Mouse (Mus musculus) cerebellum, adult 18-20 months (tissue): ENCODE results near the gene Ero1lb.
"Not testable (repeated sequence)": the region's sequence is repeated elsewhere in the genome, so short reads cannot be mapped to it uniquely, and the experiment has no call there.

Experiments used
- DNase-seq, 2 experiments: peaks; one replicate each; pipeline ENCODE4 v3.0.0; 2021

The Ero1lb gene

DNA sequence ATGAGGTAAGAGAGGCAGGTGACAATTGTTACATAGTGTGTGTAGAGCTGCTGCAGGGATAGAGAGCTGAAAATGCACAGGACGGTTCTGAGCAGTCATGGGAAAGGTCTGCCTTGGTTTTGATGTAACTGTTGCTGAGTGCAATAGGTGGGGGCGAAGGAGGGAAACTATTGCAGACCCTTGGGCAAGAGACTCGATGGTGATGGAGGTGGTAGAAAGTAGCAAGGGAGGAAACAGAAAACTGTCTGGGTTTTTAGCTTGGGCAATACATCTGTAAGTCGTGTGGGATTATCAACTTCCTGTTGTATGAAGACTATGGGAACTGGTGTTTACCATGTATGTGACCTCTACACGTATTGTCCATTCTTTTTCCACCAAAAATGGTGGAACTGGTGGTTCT is 12.5 kb downstream of the Ero1lb start:
- no peak for DNase-seq

DNA sequence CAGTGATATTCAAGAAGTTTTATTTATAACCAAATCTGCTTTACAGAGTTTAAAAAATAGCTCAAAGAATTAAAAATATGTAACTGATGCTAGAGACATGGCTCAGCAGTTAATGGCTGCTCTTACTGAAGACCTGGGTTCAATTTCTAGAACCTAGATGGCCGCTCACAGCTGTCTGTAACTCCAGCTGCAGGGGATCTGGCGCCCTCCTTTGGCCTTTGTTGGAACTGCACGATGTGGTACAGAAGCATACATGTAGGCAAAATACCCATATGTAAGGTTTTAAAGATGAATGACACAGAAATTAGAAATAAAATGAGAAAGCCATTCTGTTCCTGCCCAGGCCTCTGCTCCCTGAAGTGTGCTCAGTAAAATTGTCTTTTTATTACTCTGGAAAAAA is 23.3 kb downstream of the Ero1lb start:
- DNase-seq, result peak; percentile 25 to 32

DNA sequence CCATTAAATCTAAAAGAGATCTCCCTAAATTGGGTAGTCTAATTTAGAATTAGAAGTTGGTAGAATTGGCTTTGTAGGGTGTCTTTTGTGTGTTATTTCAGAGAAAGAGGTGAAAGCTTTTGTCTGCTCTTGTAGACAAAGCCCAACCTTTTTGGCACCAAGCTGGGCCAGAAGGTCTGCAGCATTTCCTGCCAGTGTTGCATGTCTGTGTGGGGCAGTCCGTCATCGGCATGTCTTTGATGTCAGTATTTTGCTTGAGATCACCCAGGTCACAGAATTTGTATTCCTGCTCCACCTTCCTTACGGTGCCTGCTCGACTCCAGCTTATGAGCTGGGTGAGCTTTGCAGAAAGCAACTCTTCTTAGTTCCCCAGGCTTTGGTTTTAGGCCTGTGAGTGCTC is 31.4 kb downstream of the Ero1lb start:
- not testable (repeated sequence) for DNase-seq

DNA sequence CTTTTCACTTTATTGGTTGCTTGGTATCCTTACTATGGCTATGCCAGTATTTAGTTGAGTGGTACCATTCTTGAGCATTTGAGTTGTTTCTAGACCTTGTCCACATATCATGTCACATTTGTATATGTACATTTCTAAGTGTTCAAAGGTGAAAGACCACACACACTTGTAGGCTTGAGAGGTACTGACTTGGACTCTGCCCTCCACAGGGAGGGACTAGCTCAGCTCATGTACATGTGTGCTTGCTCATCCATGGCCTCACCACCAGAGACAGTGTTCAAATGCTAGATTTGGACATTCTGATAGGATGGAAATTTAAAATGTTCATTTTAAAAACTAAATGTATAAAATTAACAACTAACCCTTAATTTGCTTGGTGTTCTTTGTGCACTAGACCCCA is 44.5 kb downstream of the Ero1lb start:
- DNase-seq, result not testable (repeated sequence)

DNA sequence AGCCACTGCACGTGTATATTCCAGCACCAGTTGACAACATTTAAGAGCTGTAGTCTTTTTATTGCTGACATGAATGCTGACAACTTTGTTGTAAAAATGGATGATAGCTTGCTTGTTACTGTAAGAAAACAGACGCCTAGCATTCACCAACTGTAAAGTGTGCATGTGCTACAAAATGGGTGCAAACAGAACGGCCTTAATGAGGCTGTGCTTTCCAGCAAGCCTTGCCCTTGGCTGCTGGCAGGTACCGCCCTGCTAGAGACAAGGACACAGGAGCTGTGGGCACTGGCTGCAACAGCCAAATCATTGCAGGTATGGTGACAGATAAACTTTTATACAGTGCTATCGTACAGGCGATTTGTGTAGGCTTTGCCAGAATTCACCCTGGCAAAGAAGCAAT is 48.4 kb downstream of the Ero1lb start:
- not testable (repeated sequence) for DNase-seq

DNA sequence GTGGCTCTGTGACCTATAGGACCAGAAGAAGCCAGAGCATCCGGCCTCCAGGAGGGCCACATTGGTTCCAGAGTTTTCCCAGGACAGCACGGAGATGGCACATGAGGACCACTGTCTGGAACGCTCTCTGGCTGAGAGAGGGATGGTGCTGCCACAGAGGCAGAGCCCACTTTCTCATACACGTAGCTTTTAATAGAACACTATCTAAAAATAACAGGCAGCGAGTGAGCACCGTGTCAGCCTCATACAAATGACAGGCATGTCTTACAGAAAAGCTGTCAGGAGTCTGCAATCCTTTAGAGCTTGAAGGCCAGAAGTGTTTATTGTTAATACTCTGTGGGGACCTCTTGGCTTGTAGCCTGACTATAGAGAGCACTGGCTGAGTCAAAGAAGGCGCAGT is 48.9 kb downstream of the Ero1lb start:
- not testable (repeated sequence) for DNase-seq

DNA sequence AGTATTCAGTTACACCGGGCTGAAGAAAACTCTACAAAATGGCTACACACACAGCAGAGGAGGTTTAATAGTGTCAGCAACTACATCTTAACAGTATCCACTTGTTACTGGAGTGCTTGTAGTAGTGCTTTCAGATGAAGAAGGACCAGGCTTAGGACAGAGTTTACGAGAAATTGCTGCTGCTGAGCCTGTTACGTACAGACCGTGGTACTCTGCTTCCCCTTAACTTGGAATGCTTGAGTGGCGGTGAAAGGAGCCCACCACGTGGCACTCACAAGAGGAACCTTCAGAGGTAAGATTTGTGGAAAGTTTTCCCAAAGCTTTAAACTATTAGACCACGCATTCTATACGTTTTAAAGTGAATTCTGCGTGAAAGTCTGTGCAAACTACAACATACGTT is 49.3 kb downstream of the Ero1lb start:
- DNase-seq, result not testable (repeated sequence)

DNA sequence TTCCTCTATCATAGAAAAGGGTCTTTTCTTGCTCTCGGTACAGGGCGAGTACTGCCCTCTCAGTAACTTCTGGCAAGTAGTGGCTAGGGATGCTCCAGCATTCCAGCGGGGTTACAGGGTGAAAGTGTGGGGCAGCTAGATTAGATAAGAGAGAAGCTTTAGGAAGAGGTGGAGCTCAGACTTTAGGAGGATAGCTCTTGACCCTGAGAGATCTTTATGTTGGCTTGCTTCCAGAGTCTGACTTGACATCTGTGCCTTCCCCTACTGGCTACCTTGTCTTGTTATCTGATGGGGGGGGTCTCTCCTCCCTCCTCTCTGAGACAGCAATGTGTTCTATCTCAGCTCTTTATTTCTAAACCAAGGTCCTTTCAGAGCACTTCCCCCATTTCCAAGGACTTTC is 50.8 kb downstream of the Ero1lb start:
- not testable (repeated sequence) for DNase-seq

DNA sequence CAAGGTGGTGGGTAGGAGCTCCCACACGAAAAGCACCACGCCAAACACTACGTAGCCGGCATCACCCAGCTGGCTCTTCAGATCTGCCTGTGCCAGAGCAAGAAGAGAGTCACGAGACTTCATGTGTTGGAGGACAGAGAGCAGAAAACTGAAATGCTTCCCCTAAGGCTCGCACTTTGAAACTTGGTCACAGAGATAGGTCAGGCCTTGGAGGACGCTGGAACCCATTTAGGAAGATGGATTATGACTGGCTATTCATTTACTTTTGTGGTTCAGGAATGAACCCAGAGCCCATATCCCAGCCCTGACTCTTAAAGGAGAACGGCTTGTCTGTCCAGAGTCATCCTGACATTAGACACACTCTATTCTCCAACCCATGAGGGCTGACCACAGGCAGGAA is 54.1 kb downstream of the Ero1lb start:
- DNase-seq, result not testable (repeated sequence)

DNA sequence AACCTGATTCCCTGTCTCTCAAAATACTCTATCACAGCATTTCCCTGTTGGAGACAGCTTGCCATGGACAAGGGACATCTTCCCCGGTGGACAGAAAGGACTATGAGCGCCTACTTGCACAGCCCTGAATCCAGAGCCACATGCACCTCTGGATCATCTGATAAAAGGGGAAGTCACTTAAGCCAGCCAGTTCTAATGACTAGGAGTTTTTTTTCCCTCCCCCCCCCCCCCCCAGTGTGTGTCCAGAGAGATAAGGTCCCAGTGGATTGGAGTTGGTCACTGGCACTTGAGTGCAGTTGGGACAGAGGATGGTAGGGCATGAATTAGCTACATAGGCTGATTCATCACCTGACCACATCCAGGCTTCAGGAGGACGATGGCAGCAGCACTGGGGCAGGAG is 60.4 kb downstream of the Ero1lb start:
- not testable (repeated sequence) for DNase-seq

DNA sequence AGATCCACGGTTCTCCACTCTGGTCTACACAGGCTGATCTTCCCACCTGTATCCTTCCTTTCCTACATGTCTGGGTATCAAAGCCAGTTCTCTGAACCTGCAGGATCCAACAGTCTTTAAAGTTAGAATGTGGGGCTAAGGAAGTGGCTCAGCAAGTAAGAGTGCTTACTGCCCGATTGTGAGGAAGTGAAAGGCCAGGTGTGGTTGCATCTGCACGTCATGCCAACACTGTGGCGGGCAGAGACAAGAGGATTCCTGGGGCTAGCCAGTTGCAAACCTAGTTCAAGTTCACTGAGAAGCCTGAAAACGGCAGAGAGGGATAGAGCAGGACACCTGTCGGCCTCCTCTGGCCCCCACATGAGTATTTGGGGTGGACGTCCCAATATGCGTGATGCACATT is 62.1 kb downstream of the Ero1lb start:
- not testable (repeated sequence) for DNase-seq

DNA sequence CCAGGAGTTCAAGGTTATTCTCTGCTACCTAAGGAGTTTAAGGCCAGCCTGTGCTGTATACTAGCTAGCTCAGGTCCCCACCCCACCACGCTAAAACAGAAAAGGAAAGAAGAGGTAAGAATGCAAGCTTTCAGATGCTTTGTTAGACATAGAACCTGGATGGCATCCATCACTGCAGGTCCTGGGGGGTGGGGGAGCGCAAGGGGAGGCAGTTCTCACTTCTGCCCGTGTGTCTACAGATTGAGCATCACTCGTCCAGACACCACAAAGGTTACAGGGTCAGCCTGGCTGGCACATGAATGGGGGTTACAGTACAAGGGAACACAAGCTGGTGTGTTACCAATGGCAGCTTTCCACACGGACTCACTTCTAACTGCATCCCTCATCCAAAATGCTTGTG is 62.5 kb downstream of the Ero1lb start:
- DNase-seq, result not testable (repeated sequence)

DNA sequence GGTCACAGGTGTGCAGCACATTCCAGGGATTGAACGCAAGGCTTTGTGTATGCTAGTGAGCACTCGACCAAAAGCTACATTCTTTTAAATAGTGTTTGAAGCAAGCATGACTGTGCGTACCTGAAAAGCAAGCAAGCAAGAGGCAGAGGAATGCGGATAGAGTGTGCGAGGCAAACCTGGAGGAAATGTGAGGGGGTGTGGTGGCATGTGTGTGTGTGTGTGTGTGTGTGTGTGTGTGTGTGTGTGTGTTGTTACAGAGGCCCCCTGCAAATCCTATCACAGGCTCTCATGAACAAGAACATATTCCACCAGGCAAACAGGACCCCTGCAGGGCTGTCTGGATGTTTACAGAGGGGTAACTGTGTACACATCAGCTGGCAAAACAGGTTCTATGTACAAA is 64.6 kb downstream of the Ero1lb start:
- DNase-seq, result not testable (repeated sequence)

DNA sequence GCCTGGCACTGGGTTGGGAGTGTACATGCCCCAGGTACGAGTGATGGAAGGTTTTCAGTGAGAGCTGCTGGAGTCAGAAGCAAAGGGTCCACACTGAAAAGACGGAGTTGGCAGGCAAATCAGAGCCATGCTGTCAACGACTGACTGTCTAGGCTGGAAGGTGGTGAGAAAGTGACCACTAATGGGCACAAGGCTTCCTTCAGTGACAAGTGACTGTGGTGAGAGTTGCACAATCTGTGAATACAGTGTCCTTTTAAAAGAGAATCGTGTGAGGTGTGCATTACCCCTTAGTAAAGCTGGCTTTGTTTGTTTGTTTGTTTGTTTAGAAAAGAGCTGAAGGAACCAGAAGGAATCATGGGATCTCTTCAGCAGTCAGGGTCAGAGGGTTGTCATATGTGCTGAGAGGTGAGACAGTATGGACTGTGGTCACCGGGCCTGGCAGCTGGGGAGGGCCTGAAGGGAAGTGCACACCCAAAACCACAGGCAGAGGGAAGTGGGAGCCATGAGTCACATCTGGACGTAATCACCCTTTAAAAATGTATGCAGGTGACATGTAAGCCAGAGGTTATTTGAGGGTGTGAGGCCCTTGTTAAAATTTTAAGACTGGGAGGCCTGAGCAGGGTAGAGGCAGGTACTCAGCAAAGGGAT is 69.4 kb downstream of the Ero1lb start:
- not testable (repeated sequence) for DNase-seq

DNA sequence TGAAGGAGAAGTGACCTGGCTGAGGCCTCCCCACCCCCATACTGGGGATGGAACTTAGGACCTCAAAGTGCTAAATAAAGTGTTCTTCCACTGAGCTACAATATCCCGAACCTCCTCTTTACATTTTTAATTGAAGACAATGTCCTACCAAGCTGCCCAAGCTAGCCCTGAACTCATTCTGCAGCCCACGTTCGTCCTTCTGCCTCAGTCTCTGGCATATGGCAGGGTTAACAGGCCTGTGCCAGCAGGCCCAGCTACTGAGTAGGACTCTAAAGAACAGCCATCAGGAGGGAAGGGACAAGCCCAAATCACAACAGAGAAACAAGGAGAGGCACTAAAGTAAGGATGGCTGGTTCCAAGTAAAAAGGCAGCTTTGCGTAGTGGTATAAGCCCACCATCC is 77.1 kb downstream of the Ero1lb start:
- not testable (repeated sequence) for DNase-seq

DNA sequence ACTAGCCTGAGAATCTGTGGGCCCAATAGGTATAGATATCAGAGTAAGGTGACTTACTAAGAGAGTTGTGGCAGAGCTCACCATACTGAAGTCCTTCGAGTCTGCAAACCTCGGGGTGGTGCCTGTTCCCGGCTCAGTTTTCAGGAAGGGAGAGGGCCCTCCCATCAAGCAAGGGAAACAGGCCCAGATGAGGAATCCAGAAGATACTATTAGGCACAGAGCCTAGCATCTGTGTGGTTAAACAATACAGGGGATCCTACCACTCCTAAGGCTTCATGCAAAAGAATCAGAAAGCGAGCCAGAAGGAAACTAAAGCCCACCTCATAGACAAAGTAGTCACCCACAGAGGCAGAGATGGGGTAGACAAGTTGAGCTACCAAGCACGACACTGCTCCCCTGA is 81.0 kb downstream of the Ero1lb start:
- not testable (repeated sequence) for DNase-seq

DNA sequence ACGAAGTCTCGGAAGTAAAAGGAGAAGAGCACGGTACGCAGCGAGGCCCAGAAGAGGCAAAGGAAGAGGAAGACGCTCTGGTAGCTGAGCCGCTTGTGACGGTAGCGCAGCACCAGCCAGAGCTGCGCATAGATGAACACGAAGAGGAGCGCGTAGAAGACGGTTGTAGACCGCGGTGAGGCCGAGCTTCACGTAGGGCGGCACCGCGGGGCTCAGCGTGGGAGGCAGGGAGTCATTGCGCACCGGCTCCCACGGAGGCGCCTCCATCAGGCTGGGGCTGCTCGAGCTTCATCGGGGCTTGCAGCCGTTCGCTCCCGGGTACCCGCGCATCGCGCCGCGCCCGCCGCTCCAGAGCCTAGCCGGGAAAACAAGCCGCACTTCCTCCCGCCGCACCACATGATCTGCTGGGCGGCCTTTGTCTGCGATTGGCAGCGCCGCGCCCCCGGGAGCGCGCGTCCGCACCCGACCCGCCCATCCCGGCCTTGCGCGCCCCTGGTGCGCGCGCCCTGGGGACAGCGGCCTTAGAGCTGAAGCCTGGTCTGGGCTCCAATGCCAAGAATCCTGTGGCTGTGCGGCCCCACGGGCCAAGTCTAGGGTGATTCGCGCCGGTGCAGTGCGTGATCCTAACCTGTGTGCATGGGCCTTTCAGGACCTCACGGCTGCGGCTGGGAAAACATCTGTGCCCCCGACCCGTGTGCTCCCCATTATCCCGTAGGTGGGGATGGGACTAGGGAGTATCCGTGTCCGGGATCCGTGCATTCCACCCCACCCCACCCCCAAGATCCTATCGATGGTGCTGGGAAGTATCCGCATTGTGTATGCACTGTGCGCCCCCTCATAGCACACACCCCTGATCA is 84.6 kb downstream of the Ero1lb start:
- DNase-seq, result peak; percentile 74 to 77

DNA sequence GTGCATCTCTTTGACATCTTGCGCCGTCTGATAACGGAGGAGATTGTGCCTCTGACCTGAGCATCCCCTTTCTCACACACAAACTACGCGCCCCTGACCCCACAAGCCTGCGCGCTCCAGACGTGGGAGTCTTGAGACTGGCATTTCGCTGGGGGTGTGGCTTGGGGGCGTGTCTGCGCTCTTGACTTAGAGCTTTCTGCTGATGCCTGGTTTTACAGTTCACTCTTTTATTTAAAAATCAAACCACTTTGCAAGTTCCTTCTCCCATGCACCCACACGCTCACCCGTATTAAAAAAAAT is 85.2 kb downstream of the Ero1lb start:
- peak; percentile 45 to 48 for DNase-seq
